Mouse (Mus musculus) gastrocnemius, postnatal 4 days (tissue): ENCODE data around the gene Riiad1. TPM values are rescaled to one million over a fixed set of nuclear protein-coding genes. Genes with fewer than 3 reads are reported as not detected.

Experiments
- DNase-seq, 2 experiments: peaks; one replicate each; pipeline ENCODE4 v3.0.0; 2021 to 2022; ENCODE audit warnings: low spot score in 2 of 2, mixed read lengths in 2 of 2
- total RNA-seq, 2 experiments: library from RNA; stranded (reverse); gene quantifications; 2 replicates each; pipeline ENCODE4 v1.2.3; 2021

Gene Riiad1
- total RNA-seq, 2 experiments from 2014 or later: 6.1 to 8.0 TPM

DNA sequence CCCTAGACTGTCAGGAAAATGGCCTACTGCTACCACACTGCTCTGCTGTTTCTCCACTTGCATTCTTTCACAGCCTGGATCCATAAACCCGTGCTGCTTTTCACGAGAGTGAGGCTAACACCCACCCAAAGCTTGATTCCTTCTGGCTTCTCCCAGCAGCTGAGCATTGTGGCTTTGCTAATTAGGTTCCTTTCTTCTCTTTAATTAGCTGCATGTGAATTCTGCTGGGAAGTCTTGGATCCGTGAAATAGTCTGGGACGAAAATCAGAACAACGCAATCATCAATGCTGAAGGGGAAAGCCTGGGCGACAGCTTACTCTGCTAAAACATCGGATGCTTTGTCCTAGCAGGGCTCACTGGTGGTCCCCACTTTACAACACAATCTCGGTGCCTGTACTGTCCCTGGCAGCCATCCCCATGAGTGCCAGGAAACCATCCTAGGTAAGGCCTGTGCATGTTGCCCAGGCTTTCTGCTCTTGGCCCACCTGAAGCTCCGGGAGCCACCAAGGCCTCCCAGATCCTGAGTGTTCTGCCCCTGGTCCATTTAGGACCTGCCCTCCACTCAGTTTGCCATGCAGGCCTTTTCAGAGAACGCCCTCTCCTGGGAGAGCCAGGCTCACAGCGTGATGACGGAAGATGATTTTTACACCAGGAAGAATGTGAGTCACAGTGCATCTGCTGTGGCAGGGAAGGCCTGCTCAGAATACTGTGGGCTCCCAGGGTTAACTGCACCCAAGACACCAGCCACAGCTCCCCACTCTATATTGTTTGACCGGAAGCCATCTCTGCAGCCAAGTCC, 14.3 kb downstream of the Riiad1 start:
- no peak for DNase-seq

DNA sequence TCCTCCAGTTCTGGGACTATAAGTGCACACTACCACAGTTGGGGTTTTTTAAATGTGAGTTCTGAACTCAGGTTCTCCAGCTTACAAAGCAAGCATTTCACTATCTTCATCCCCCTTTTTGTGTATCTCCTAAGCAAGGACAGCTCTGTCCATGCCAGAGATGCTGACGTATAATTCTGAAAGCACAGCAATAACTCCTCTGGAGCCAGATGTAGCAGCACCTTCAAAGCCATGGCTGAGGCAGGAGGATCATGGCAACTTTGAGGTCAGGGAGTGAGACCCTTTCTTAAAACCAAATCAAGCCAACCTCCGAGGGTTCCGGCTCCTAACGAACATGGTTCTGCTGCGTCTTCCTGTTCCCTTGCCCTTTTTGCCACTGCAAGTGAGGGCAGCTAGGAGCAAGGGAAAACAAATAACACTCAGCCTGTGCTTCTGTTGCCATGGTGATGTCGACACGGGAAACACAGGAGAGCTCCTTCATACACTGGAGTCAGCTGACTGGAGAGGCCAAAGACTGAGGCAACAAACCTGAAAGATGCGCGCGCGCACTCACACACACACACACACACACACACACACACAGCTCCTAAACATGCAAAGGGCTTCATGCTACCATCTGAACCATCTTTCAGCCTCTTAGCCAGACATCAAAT, 16.1 kb downstream of the Riiad1 start:
- DNase-seq: no peak

DNA sequence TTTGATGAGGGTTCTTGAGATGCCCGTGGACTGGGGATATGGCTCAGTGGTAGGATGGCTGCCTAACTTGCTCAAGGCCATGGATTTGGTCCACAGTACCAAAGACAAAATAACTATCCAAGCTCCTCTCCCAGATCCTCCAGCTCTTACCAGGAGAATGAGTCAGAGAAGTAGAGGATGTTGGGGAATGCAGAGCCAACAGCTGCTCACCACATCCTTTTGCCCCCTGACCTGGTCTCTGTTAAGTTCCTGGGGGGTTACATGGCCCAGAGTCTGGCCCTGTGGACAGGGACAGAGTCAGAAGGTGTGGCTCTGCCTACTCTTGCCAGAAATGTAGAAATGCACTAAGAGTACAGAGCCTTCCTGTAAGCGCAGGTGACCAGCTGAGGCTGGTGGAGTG, 20.3 kb downstream of the Riiad1 start:
- DNase-seq: no peak

- DNase-seq: no peak
Measured at GRCm38 (mm10) chr3:94457055-94457454, 23.1 kb downstream of the Riiad1 start.

- peak; percentile 54 to 77 for DNase-seq
Measured at GRCm38 (mm10) chr3:94456529-94457000, 23.6 kb downstream of the Riiad1 start.

GRCm38 (mm10) chr3:94449377-94449776, 30.8 kb downstream of the Riiad1 start:
- no peak for DNase-seq

DNA sequence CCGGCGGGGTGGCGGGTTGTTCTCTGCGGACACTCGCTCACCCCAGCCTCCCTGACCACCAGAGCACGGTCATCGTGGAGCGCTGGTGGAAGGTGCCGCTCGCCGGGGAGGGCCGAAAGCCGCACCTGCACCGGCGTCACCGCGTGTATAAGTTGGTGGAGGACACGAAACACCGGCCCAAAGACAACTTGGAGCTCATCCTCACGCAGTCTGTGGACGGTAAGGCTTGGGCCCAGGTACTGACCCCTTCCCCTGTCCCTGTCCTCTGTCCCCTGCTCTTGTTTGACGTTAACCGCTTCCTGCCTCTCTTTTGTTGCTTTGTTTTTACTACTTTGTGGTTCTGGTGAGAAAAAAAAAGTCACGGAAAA, 36.6 kb downstream of the Riiad1 start, which contains the start of gene Oaz3:
Gene Oaz3, minus strand, starts transcription at position 319 of the 368 bp plus-strand sequence.
- no peak for DNase-seq

DNA sequence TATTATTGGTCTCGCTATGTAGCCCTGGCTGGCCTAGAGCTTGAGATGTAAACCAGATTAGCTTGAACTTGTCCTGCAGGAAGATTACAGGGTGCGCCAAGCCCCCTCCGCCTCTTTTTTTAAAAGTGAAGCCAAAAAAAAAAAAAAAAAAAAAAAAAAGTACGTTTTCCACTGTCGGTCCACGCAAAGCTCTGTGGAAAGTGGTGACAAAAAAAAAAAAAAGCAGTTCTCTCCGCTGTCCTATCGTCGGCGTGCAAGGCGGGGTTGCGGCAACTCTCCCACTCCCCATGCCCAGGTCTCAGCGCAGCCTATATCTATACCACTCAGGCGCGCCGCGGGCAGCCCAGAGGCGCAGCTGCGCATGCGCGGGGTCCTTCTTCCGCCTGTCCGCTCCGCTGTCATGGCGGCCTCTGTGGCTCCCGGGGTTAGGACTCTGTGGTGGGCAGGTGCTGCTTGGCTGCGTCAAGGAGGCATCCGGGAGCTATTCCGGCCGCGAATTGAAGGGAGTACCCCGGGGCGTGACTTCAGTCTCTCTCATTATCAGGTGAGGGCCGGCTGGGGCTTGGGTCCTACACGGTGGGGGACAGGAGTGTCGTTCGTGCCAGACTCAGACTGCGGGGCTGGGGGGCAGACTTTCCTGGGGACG, 37.1 kb downstream of the Riiad1 start, which contains the start of gene Mrpl9:
Gene Mrpl9, plus strand, starts transcription at position 368 of the 646 bp plus-strand sequence.
- DNase-seq: peak; percentile 92 to 96

DNA sequence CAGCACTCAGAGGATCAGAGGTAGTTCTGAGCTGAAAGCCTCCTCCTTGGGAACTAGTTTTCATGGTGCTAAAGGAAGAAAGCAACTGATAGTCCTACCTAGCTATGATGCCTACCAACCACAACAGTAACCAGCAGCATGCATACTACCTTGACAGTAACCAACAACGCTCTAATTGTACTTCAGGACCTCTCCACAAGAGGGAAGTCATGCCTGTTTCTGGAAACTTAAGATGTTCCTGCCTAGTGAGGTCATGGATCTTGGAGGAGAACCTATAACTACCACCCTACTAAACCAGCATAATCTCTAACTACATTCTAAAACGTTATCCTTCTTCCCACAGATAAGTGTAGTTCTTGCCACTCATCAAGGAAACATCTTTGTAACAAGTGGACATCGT, 39.0 kb downstream of the Riiad1 start:
- no peak for DNase-seq

GRCm38 (mm10) chr3:94436420-94436819, 43.7 kb downstream of the Riiad1 start:
- DNase-seq: no peak

- no peak for DNase-seq
Measured at GRCm38 (mm10) chr3:94434305-94434704, 45.8 kb downstream of the Riiad1 start.

- DNase-seq: no peak
Measured at GRCm38 (mm10) chr3:94430980-94431379, 49.2 kb downstream of the Riiad1 start.

Other genes starting within 250 kb of the Riiad1 start
- not detected for gene Gm4778, start 216.3 kb downstream of the Riiad1 start, total RNA-seq
- gene Them4, start 170.3 kb downstream of the Riiad1 start, total RNA-seq: 1 to 10 TPM; 6.6 to 6.8 TPM
- under 1 TPM in 1 of 2 experiments, not detected in 1; 0.21 TPM for gene Them5, start 138.2 kb downstream of the Riiad1 start, total RNA-seq
- gene C2cd4d, start 117.9 kb downstream of the Riiad1 start, total RNA-seq: under 1 TPM; 0.47 to 0.64 TPM
- gene Rorc, start 107.5 kb downstream of the Riiad1 start, total RNA-seq: 10 to 100 TPM; 21.5 to 22.9 TPM
- under 1 TPM; 0.34 to 0.39 TPM for gene Lingo4, start 81.8 kb downstream of the Riiad1 start, total RNA-seq
- 10 to 100 TPM; 11.0 to 14.0 TPM for gene Tdrkh, start 67.1 kb downstream of the Riiad1 start, total RNA-seq
- 10 to 100 TPM; 51.7 to 53.1 TPM for gene Mrpl9, start 37.0 kb downstream of the Riiad1 start, total RNA-seq
- not detected for gene Oaz3, start 36.4 kb downstream of the Riiad1 start, total RNA-seq
- under 1 TPM in 1 of 2 experiments, not detected in 1; 0.27 TPM for gene Celf3, start 2.0 kb downstream of the Riiad1 start, total RNA-seq
- gene Snx27, start 102.4 kb upstream of the Riiad1 start, total RNA-seq: 10 to 100 TPM; 37.9 to 40.2 TPM
- gene Gm10972, start 162.8 kb upstream of the Riiad1 start, total RNA-seq: not detected
- 1 to 10 TPM; 1.6 to 1.8 TPM for gene Tuft1, start 178.5 kb upstream of the Riiad1 start, total RNA-seq
- 1 to 10 TPM; 1.6 to 2.4 TPM for gene Selenbp2, start 213.2 kb upstream of the Riiad1 start, total RNA-seq